Mouse (Mus musculus) lung, embryonic 16.5 days (tissue): ENCODE data around the gene 4930442H23Rik. TPM values are rescaled to one million over a fixed set of nuclear protein-coding genes. Genes with fewer than 3 reads are reported as not detected.

ENCODE experiments used
- ATAC-seq: fragments of 200-750 bp; cut with Nextera tagmentation; 2 replicates; pipeline ENCODE4 v1.8.0; 2017; ENCODE audit warnings: low read depth, mild to moderate bottlenecking, moderate library complexity
- H3K27ac ChIP-seq: fragments of 300-500 bp; sonication (generic); 2 replicates; pipeline ENCODE4 v1.5.1; 2014; ENCODE audit warnings: mild to moderate bottlenecking, control low read depth, low read length
- H3K27me3 ChIP-seq: fragments of 300-500 bp; sonication (generic); 2 replicates; pipeline ENCODE4 v1.6.1; 2014; ENCODE audit warnings: low read depth, low read length, mixed read lengths; ENCODE audit not compliant: control insufficient read depth, insufficient read depth
- H3K36me3 ChIP-seq: fragments of 300-500 bp; sonication (generic); 2 replicates; pipeline ENCODE4 v1.6.1; 2014; ENCODE audit warnings: low read length; ENCODE audit not compliant: control insufficient read depth, insufficient read depth
- H3K4me1 ChIP-seq: fragments of 300-500 bp; sonication (generic); replicated peaks from 2 replicates; pipeline ENCODE4 v1.6.1; 2014; ENCODE audit warnings: low read length, mixed read lengths; ENCODE audit not compliant: control insufficient read depth, insufficient read depth
- H3K4me2 ChIP-seq: fragments of 300-500 bp; sonication (generic); 2 replicates; pipeline ENCODE4 v1.6.1; 2014; ENCODE audit warnings: low read depth, low read length, control low read depth
- H3K4me3 ChIP-seq: fragments of 300-500 bp; sonication (generic); 2 replicates; pipeline ENCODE4 v1.5.1; 2014; ENCODE audit warnings: mild to moderate bottlenecking, low read length, control low read depth
- H3K9ac ChIP-seq: fragments of 300-500 bp; sonication (generic); 2 replicates; pipeline ENCODE4 v1.6.1; 2014; ENCODE audit warnings: low read length, control low read depth
- H3K9me3 ChIP-seq: fragments of 300-500 bp; sonication (generic); 2 replicates; pipeline ENCODE4 v1.6.1; 2016; ENCODE audit warnings: low read length; ENCODE audit not compliant: control insufficient read depth
- WGBS: fragments of 180-500 bp; shearing (Covaris S2); extraction: QIAGEN DNeasy Blood & Tissue Kit; methylation state at CpG from one replicate; pipeline ENCODE4 v1.1.7; 2014; 5-methylcytosine and 5-hydroxymethylcytosine counted together
- polyA plus RNA-seq: library from polyadenylated mRNA; unstranded; fragments of >200 nt; fragmentation: Nextera tagmentation; extraction: Ambion mirVana; gene quantifications from 2 replicates; pipeline ENCODE4 v1.2.1, GENCODE M21; 2015

Gene 4930442H23Rik
- polyA plus RNA-seq, 1 experiment from 2014 or later, result not detected

DNA sequence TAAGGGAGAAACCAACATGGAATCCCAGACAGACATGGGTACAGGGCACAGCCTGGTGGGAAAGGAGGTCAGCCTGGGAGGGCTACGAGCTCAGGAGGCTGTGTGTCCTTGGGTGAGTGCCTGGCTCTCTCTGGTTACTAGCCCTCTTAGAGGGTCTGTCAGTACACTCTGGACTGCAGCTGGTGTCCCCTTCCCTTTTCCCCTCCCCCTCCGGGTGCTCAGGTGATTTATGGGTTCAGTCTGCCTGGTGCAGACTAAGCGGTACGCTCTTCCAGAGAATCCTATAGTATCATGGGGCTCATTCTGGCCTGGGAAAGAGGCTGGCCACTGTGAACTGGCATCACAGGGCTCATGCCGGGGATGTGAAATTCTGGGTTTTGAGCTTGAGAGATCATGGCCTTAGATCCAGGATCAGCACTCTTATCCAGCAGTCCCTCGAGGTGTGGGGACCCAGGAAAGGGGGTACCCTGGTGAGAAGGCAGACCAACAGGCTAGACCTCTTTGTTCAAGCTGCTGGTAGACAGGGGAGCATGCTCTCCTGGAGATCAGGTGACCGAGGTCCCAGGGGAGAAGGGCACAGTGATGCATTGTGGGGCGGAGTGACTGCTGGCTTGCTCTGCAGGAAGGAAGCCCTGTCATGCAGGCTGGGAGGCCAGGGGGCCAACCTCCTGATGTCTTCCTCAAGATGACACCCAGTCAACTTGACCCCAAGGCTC lies 21.9 kb downstream of the 4930442H23Rik start:
- H3K4me3 ChIP-seq, result no peak overlapping the region
- no peak for ATAC-seq
- no peak overlapping the region for H3K9ac ChIP-seq
- no peak overlapping the region for H3K27ac ChIP-seq
- H3K4me2 ChIP-seq, result no peak overlapping the region
- H3K27me3 ChIP-seq, result no peaks in the 10 kb centered on the region
- peaks cover 32% of the 10 kb centered on the region for H3K36me3 ChIP-seq
- H3K9me3 ChIP-seq, result no peaks in the 10 kb centered on the region
- peaks cover 8% of the 10 kb centered on the region for H3K4me1 ChIP-seq
- WGBS, result 81% methylated on average over 8 of the region's 8 CpGs

DNA sequence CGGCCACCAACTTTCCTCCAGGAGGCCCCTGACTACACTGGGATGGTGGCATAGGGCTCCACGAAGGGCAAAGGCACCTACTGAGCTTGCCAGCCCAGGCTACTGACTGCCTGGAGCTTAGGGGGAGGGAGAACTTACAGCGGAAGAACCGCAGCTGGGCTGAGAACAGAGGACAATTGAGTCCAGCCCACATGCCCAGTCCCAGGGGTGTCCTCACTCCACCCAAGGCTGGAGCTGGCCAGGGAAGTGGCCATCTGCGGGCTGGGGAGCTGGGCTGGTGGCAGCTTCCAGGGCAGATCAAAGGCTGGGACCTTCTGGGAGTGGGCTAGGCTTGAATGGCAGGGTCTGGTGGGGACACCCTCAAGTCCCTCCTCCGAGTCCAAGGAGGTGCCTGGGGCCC lies 28.9 kb downstream of the 4930442H23Rik start:
- Histone ChIP-seq H3K36me3 (peaks cover 57% of the 10 kb centered on the region), H3K9me3 (no peaks in the 10 kb centered on the region), H3K4me2 (no peak overlapping the region), H3K4me3 (no peak overlapping the region), H3K9ac (no peak overlapping the region), H3K4me1 (0 out of 2 replicates have a peak, but pooled peaks cover 2% of the 10 kb centered on the region), H3K27ac (no peak overlapping the region), H3K27me3 (no peaks in the 10 kb centered on the region)
- 77% methylated on average over 6 of the region's 6 CpGs for WGBS
- ATAC-seq, result no peak

DNA sequence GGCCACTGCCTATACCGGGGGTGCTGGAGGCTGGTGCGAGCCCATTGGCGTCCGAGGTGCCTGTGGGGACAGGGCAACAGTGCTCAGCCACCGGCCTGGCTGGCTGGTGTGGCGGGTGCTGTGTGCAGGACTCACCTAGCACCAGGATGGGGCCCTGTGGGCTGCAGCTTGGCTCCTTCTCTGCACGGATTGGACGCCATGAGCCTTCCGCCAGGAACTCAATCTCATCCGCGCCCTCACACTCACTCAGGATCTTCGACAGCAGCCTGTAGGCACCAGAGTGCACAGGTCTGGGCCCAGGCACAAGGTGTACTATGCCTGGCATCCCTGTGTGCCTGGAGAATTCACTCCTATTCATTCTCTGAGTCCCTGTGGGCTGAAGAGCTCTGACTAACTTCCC lies 29.3 kb downstream of the 4930442H23Rik start:
- Histone ChIP-seq H3K9me3 (no peaks in the 10 kb centered on the region), H3K36me3 (peaks cover 61% of the 10 kb centered on the region), H3K27me3 (no peaks in the 10 kb centered on the region), H3K4me1 (0 out of 2 replicates have a peak, but pooled peaks cover 2% of the 10 kb centered on the region), H3K9ac (no peak overlapping the region), H3K4me2 (no peak overlapping the region), H3K4me3 (no peak overlapping the region), H3K27ac (no peak overlapping the region)
- ATAC-seq, result no peak
- 86% methylated on average over 12 of the region's 12 CpGs for WGBS

DNA sequence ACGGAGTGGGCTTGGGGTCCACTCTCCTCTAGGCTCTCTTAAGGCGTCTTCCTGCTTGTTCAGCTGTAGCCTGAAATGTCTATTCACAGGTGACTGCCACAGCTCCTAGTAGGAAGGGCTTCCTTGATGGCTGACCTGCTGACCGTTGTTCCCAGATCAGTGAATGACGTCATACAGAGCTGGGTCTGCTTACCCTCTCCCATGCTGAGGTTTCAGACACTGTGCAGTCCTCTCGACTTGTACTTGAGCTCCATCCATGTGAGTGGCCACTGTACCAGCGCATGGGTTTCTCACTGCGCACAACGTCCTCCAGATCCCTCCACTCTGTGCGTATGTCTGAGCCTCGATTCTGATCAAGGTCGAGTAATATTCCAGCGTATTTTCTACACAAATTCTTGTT lies 31.0 kb downstream of the 4930442H23Rik start:
- H3K4me1 ChIP-seq, result 0 out of 2 replicates have a peak, but pooled peaks cover 2% of the 10 kb centered on the region
- 71% methylated on average over 12 of the region's 12 CpGs for WGBS
- H3K9me3 ChIP-seq, result no peaks in the 10 kb centered on the region
- H3K4me3 ChIP-seq, result no peak overlapping the region
- no peak for ATAC-seq
- H3K36me3 ChIP-seq, result peaks cover 71% of the 10 kb centered on the region
- no peaks in the 10 kb centered on the region for H3K27me3 ChIP-seq
- H3K9ac ChIP-seq, result no peak overlapping the region
- H3K27ac ChIP-seq, result no peak overlapping the region; the same call in 1 of the 2 replicates
- no peak overlapping the region for H3K4me2 ChIP-seq

DNA sequence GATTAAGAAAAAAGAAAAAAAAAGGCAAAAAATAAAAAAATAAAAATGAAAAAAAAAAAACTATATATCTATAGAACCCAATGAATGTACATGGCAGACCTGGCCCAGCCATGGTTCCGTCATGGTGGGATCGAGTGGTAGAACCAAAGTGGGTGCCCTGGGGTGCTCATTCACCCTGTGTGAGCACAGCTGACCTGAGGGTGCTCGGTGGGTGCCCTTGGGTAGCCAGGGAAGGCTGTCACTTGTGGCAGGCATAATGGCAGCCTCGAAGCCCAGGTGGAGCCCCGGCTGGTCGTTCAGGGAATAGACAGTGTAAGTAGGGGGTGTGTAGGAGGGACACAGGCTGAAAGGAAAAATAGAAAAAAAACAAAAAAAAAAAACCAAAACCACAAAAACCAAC lies 32.4 kb downstream of the 4930442H23Rik start:
- Histone ChIP-seq H3K9me3 (no peaks in the 10 kb centered on the region), H3K9ac (no peak overlapping the region), H3K27me3 (no peaks in the 10 kb centered on the region), H3K4me3 (no peak overlapping the region), H3K4me1 (0 out of 2 replicates have a peak, but pooled peaks cover 2% of the 10 kb centered on the region), H3K36me3 (peaks cover 72% of the 10 kb centered on the region), H3K4me2 (no peak overlapping the region), H3K27ac (no peak overlapping the region)
- WGBS, result 70% methylated on average over 6 of the region's 6 CpGs
- no peak for ATAC-seq

DNA sequence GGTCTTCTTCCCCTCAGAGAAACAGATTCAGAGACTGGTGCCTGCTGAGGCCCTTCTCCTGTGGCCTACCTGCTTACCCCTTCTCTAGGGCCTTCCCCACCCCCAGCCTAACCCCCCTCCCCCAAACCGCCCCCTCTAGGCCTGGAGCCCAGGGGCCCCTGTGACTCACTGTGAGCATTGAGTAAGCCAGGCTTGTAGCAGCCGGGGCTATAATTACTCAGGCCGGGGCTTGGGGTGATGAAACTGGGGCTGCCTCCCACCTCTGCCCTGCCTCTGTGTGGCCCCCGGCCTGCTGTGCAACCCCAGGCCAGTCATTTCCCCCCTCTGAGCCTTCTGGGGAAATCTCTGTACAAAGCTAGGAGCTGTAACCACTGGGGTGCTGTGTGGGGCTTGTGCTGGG lies 37.4 kb downstream of the 4930442H23Rik start:
- Histone ChIP-seq H3K4me3 (no peak overlapping the region), H3K4me2 (no peak overlapping the region), H3K4me1 (peaks cover 12% of the 10 kb centered on the region), H3K36me3 (peaks cover 66% of the 10 kb centered on the region), H3K27me3 (no peaks in the 10 kb centered on the region), H3K27ac (no peak overlapping the region), H3K9ac (no peak overlapping the region), H3K9me3 (no peaks in the 10 kb centered on the region)
- 86% methylated on average over 4 of the region's 4 CpGs for WGBS
- no peak for ATAC-seq

DNA sequence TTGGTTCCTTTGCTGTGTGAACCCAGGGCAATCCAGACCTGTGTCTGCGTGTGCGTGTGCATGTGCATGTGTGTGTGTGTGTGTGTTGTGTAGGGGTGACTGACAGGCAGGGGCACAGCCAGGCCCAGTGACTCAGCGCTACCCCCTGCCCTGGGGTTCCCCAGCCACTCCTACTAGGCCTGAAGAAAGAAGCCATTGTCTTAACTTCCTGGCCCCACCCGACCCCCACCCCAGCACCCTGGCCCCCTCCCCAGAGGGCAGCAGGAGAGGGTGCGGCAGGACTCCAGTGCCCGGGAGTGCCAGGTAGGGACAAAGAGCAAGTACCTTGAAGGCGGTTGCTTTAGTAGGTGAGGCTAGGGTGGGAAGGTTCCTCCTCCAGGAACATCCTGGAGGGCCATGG lies 37.9 kb downstream of the 4930442H23Rik start:
- Histone ChIP-seq H3K27me3 (no peaks in the 10 kb centered on the region), H3K4me3 (no peak overlapping the region), H3K4me1 (peaks cover 17% of the 10 kb centered on the region), H3K9me3 (no peaks in the 10 kb centered on the region), H3K9ac (no peak overlapping the region), H3K27ac (no peak overlapping the region), H3K4me2 (no peak overlapping the region), H3K36me3 (peaks cover 66% of the 10 kb centered on the region)
- no peak for ATAC-seq
- 70% methylated on average over 7 of the region's 7 CpGs for WGBS

DNA sequence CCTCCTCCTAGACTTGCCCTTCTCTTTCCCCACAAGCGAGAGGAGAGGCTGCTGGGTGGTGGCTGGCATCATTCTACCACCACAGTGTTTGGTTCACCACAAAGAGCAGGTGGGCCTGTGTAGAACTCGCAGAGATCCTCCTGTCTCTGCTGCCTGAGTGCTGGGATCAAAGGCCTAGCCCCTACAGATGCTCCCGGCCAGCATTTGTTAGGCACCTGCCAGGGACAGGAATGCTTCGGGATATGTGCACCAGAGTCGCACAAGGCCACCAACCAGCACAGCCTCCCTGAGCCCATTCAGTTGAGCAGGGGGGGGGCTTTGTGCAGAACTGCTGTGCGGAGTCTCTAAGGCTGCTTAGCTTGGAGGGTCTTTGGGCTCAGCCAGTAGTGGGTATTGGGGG lies 38.3 kb downstream of the 4930442H23Rik start:
- no peak overlapping the region for H3K9ac ChIP-seq
- no peak overlapping the region for H3K27ac ChIP-seq
- peaks cover 63% of the 10 kb centered on the region for H3K36me3 ChIP-seq
- peaks cover 22% of the 10 kb centered on the region for H3K4me1 ChIP-seq
- H3K9me3 ChIP-seq, result no peaks in the 10 kb centered on the region
- 97% methylated on average over 6 of the region's 6 CpGs for WGBS
- no peak for ATAC-seq
- H3K4me3 ChIP-seq, result no peak overlapping the region
- H3K4me2 ChIP-seq, result no peak overlapping the region
- no peaks in the 10 kb centered on the region for H3K27me3 ChIP-seq

DNA sequence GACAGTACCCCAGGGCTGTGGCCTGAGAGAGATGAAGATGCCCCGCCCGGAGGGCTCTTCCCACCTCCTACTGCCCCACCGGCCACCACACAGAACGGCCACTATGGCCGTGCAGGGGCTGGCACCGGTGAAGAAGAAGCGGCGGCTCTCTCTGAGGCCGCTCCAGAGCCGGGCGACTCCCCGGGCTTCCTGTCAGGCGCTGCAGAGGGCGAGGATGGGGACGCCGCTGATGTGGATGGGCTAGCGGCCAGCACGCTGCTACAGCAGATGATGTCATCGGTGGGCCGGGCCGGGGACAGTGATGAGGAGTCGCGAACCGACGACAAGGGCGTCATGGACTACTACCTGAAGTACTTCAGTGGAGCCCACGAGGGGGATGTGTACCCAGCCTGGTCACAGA lies 39.0 kb downstream of the 4930442H23Rik start:
- Histone ChIP-seq H3K9me3 (no peaks in the 10 kb centered on the region), H3K9ac (no peak overlapping the region), H3K4me2 (no peak overlapping the region), H3K36me3 (peaks cover 59% of the 10 kb centered on the region), H3K4me3 (no peak overlapping the region), H3K27ac (no peak overlapping the region), H3K4me1 (peaks cover 28% of the 10 kb centered on the region), H3K27me3 (no peaks in the 10 kb centered on the region)
- ATAC-seq, result no peak
- WGBS, result 84% methylated on average over 26 of the region's 27 CpGs
